Mouse (Mus musculus): ENCODE data around the gene Ifngr1. TPM values are rescaled to one million over a fixed set of nuclear protein-coding genes. Genes with fewer than 3 reads are reported as not detected.
A peak's percentile ranks its signal among the peaks of the same experiment; 100 is the strongest.

The Ifngr1 gene
- polyA plus RNA-seq, 1 experiment from 2014 or later = 38.5 TPM

DNA sequence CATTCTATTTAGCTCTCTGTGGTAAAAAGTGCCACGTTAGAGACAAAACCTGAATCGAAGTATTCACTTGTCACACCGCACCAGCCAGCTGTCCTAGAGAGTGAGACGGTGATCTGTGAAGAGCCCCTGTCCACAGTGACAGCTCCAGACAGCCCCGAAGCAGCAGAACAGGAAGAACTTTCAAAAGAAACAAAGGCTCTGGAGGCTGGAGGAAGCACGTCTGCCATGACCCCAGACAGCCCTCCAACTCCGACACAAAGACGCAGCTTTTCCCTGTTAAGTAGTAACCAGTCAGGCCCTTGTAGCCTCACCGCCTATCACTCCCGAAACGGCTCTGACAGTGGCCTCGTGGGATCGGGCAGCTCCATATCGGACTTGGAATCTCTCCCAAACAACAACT is 17.4 kb downstream of the Ifngr1 start:
- 0 out of 2 replicates have a peak, but pooled peaks cover 3% of the 10 kb centered on the region for H3K4me1 ChIP-seq (replicated peaks)
- H3K4me2 ChIP-seq = no peak overlapping the region
- H3K27ac ChIP-seq = no peak overlapping the region
- no peaks in the 10 kb centered on the region for H3K9me3 ChIP-seq
- ATAC-seq (ENCODE audit: insufficient number of reproducible peaks, insufficient read depth, low FRiP score, low TSS enrichment, low read depth) = no peak
- no peaks in the 10 kb centered on the region for H3K27me3 ChIP-seq
- no peak overlapping the region for H3K4me3 ChIP-seq (replicated peaks)
- H3K9ac ChIP-seq (replicated peaks) = no peak overlapping the region
- WGBS = 80% methylated on average over 14 of the region's 14 CpGs
- peaks cover 61% of the 10 kb centered on the region for H3K36me3 ChIP-seq

DNA sequence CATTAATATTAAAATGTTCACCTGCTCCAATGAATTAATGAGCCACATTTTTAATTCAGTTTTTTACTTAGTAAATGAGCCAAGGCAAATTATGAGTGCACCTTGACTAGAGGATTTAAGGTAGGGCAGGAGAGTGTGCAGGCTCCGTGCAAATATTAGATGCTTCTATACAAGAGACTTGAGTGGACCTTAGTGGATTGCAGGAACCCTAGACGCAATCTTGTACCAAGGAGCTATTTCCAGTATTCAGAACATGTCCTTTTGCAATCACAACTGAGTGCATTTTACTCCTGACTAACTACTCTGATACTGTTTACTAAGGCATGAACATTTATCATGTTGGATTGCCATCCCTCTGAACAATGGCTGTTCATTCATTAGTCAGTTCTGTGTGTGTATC is 19.9 kb downstream of the Ifngr1 start:
- no peak overlapping the region for H3K9ac ChIP-seq (replicated peaks)
- WGBS = 62% methylated on average over 2 of the region's 2 CpGs
- ATAC-seq (ENCODE audit: insufficient number of reproducible peaks, insufficient read depth, low FRiP score, low TSS enrichment, low read depth) = no peak
- H3K36me3 ChIP-seq = peaks cover 36% of the 10 kb centered on the region
- H3K4me2 ChIP-seq = no peak overlapping the region
- H3K4me1 ChIP-seq (replicated peaks) = 0 out of 2 replicates have a peak, but pooled peaks cover 3% of the 10 kb centered on the region
- no peak overlapping the region for H3K4me3 ChIP-seq (replicated peaks)
- H3K27ac ChIP-seq = no peak overlapping the region
- no peaks in the 10 kb centered on the region for H3K9me3 ChIP-seq
- H3K27me3 ChIP-seq = no peaks in the 10 kb centered on the region

DNA sequence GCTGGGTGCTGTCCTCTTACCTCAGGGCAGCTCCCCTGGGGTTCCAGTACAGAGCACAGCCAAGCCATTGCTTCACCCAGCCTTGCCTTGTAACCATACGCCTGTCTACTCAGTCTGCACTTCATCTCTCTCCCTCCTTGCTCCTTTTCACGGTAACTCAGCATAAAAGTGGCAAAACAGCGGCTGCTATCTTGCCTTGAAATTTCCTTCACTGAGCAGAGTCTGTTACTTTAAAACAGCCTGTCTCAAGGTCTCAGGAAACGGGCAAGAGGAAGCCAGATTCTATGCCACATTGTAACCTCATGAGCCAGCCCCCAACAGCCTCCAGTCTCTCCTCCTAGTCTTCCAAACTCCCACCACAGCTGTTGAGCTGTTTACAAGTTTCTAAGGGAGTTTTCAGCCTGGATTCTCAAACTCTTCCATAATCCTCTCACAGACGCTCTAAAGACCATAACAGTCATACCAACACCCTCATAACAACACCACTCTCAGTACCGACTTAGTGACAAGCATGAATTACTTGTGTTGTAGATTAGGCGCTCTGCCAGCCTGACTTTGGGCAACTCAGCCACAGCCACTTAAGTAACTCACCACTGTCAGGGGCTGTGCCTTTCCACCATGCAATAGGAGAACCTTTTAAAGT is 21.5 kb downstream of the Ifngr1 start:
- 0 out of 2 replicates have a peak, but pooled peaks cover 3% of the 10 kb centered on the region for H3K4me1 ChIP-seq (replicated peaks)
- 46% methylated on average over 7 of the region's 7 CpGs for WGBS
- no peak overlapping the region for H3K4me3 ChIP-seq (replicated peaks)
- no peak overlapping the region for H3K9ac ChIP-seq (replicated peaks)
- H3K27me3 ChIP-seq = no peaks in the 10 kb centered on the region
- peaks cover 20% of the 10 kb centered on the region for H3K36me3 ChIP-seq
- H3K4me2 ChIP-seq = peak overlapping the region; percentile 13; the same call in 1 of the 2 replicates
- no peaks in the 10 kb centered on the region for H3K9me3 ChIP-seq
- peak overlapping the region; percentile 71 for H3K27ac ChIP-seq
- no peak for ATAC-seq (ENCODE audit: insufficient number of reproducible peaks, insufficient read depth, low FRiP score, low TSS enrichment, low read depth)

DNA sequence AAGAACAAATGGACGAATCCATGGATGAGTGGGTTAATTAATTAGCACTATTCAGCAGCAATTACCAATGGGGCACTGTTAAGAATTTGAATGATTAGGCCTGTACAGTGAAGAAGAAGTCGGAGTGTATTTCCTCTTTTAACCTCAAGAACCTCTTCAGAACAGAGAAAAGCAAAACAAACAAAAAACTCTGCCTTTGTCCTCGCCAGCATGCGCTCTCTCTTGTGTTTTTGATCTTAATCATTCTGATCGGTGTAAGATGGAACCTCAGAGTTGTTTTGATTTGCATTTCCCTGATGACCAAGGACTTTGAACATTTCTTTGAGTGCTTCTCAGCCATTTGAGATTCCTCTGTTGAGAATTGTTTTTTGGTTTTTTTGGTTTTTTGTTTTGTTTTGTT is 28.0 kb downstream of the Ifngr1 start:
- Histone ChIP-seq H3K9ac (replicated peaks) (no peak overlapping the region), H3K27me3 (no peaks in the 10 kb centered on the region), H3K27ac (no peak overlapping the region), H3K9me3 (no peaks in the 10 kb centered on the region), H3K4me2 (no peak overlapping the region), H3K36me3 (no peaks in the 10 kb centered on the region), H3K4me3 (replicated peaks) (no peak overlapping the region), H3K4me1 (replicated peaks) (no peaks in the 10 kb centered on the region)
- WGBS = 77% methylated on average over 5 of the region's 5 CpGs
- no peak for ATAC-seq (ENCODE audit: insufficient number of reproducible peaks, insufficient read depth, low FRiP score, low TSS enrichment, low read depth)

DNA sequence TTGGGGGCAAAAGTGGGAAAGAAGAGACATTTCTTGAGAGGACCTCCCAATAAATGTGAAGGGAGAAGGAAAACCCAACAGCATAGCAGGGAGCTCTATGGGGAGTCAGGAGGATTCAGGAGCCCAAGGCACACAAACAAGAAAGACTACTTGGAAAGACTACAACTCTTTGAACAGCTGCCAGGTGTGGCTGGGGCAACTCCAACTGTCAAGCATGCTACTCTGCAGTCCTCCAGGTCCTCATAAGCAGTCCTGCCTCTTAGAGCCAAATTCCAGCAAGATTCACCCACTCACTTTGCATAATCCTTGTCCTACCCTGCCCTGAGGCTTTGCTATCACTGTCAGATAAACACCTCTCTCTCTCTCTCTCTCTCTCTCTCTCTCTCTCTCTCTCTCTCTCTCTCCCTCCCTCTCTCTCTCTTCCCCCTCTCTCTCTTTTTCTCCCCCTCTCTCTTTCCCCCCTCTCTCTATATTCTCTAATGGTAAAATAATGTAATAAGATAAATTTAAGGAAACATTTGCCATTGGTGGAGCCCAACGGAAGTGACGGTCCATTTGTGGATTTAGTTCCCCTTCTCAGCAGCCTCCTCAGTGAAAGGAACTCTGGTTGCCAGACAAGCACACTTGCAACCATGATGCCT is 29.8 kb downstream of the Ifngr1 start, which contains the start of gene Il22ra2:
Il22ra2 (plus strand) TSS at position 591 of the 641 bp plus-strand sequence.
- Histone ChIP-seq H3K9me3 (no peaks in the 10 kb centered on the region), H3K27me3 (no peaks in the 10 kb centered on the region), H3K4me3 (replicated peaks) (no peak within 1 kb of the TSS), H3K4me1 (replicated peaks) (no peaks in the 10 kb centered on the region), H3K4me2 (no peak within 1 kb of the TSS), H3K36me3 (no peaks in the 10 kb centered on the region), H3K27ac (no peak within 1 kb of the TSS), H3K9ac (replicated peaks) (no peak within 1 kb of the TSS)
- no peak for ATAC-seq (ENCODE audit: insufficient number of reproducible peaks, insufficient read depth, low FRiP score, low TSS enrichment, low read depth)
- 84% methylated on average over 2 of the region's 2 CpGs for WGBS

DNA sequence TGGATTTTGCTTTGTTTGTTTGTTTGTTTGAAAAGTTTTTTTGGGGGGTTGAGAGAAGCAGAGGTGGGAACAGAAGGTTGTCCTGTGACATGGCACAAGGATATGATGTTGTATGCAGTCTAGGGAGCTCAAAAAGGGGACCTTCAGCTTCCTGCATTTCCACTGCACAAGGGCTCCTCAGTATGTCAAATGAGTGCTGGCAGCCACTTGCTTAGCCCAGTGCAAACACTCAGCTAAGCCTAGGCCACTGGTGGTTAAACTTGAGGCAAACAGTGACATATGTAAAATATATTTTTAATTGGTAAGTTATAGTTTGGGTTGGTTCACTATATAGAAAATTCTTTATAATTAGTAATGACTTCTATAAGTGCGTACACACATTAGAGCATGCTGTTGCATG is 32.9 kb downstream of the Ifngr1 start:
- no peak for ATAC-seq (ENCODE audit: insufficient number of reproducible peaks, insufficient read depth, low FRiP score, low TSS enrichment, low read depth)
- Histone ChIP-seq H3K4me2 (no peak overlapping the region), H3K9ac (replicated peaks) (no peak overlapping the region), H3K4me1 (replicated peaks) (no peaks in the 10 kb centered on the region), H3K9me3 (no peaks in the 10 kb centered on the region), H3K4me3 (replicated peaks) (no peak overlapping the region), H3K36me3 (no peaks in the 10 kb centered on the region), H3K27me3 (no peaks in the 10 kb centered on the region), H3K27ac (no peak overlapping the region)
- WGBS = 92% methylated on average over 1 of the region's 1 CpGs

DNA sequence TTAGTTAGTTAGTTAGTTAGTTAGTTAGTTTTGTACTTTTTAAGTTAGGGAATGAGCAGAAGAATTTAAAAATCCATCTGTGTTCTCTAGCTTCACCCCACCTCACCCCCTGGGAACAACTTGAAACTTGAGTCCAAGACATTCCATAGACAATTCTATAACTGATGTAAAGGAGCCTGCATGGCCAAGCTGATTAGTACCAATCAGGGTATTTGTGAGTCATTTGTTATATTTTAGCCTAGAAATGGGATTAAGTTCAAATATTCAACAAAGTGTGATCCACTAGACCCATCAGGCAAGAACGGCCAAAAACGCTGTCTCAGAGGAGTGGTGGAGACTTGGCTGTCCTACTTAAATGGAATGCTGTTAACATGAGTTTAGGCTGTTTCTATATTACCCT is 35.6 kb downstream of the Ifngr1 start:
- Histone ChIP-seq H3K4me3 (replicated peaks) (no peak overlapping the region), H3K4me1 (replicated peaks) (no peaks in the 10 kb centered on the region), H3K36me3 (no peaks in the 10 kb centered on the region), H3K27ac (no peak overlapping the region), H3K9me3 (no peaks in the 10 kb centered on the region), H3K9ac (replicated peaks) (no peak overlapping the region), H3K4me2 (no peak overlapping the region), H3K27me3 (no peaks in the 10 kb centered on the region)
- no peak for ATAC-seq (ENCODE audit: insufficient number of reproducible peaks, insufficient read depth, low FRiP score, low TSS enrichment, low read depth)
- WGBS = 96% methylated on average over 2 of the region's 2 CpGs

DNA sequence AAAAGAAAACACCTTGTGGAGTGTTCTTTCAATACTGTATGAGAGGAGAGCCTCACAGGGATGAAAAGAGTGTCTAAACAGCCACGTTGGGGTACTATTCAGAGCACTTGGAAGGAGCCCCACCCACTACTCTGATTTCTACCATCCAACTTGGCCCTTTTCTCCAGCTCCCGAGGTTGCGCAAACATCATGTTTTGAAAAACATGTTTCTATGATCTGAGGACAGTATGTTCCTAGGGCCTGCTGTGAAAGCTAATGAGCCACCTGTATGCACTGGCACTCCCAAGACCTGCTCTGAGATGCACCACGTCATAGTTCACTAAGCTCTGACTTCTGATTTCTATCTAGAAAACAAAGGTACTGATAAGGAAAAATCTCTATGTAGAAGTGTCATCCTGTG is 36.0 kb downstream of the Ifngr1 start:
- H3K36me3 ChIP-seq = no peaks in the 10 kb centered on the region
- no peak overlapping the region for H3K9ac ChIP-seq (replicated peaks)
- no peak for ATAC-seq (ENCODE audit: insufficient number of reproducible peaks, insufficient read depth, low FRiP score, low TSS enrichment, low read depth)
- no peaks in the 10 kb centered on the region for H3K27me3 ChIP-seq
- no peak overlapping the region for H3K27ac ChIP-seq
- WGBS = 83% methylated on average over 4 of the region's 4 CpGs
- H3K4me1 ChIP-seq (replicated peaks) = no peaks in the 10 kb centered on the region
- no peak overlapping the region for H3K4me3 ChIP-seq (replicated peaks)
- H3K4me2 ChIP-seq = no peak overlapping the region
- no peaks in the 10 kb centered on the region for H3K9me3 ChIP-seq

DNA sequence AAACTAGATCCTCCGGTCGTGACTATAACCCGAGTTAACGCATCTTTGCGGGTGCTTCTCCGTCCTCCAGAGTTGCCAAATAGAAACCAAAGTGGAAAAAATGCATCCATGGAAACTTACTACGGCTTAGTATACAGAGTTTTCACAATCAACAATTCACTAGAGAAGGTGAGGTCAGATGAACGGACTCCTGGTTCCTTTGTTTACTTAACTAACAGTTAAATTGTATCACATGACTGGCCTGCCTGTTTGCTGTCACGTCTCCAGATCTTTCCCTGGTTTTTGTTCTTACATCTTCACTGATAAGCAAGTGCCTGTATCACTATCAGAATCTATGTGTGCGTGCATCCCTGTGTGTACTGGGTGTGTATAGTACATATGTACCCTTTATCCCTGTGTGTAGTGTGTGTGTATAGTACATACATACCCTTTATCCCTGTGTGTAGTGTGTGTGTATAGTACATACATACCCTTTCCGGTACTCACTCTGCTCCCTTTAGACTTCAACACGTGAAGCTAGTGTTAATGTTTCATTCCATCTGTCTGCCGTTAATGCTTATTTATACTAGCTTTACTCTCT is 40.0 kb downstream of the Ifngr1 start:
- WGBS = 77% methylated on average over 13 of the region's 13 CpGs
- ATAC-seq (ENCODE audit: insufficient number of reproducible peaks, insufficient read depth, low FRiP score, low TSS enrichment, low read depth) = no peak
- no peak overlapping the region for H3K9ac ChIP-seq (replicated peaks)
- H3K27me3 ChIP-seq = no peaks in the 10 kb centered on the region
- no peaks in the 10 kb centered on the region for H3K36me3 ChIP-seq
- no peaks in the 10 kb centered on the region for H3K4me1 ChIP-seq (replicated peaks)
- no peak overlapping the region for H3K27ac ChIP-seq
- H3K9me3 ChIP-seq = no peaks in the 10 kb centered on the region
- H3K4me3 ChIP-seq (replicated peaks) = no peak overlapping the region
- no peak overlapping the region for H3K4me2 ChIP-seq

DNA sequence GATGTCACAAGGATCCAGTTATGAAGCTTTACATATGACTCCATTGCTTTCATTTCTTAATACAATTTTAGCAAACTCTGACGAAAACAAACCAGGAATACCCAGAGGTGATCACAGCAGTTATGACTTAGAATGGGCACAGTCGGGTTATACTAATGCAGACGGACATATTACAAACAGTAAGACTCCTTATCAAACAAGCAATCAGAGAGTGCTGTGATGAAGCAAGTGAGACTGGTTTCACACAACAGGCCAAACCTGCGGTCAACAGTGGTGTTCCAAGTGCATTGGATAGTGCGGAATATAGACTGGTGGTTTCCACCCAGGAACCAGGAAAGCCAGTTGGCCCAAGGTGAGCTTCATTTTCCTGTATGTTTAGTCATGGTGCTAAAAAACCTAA is 47.1 kb downstream of the Ifngr1 start:
- Histone ChIP-seq H3K4me3 (replicated peaks) (no peak overlapping the region), H3K4me2 (no peak overlapping the region), H3K4me1 (replicated peaks) (no peaks in the 10 kb centered on the region), H3K9ac (replicated peaks) (no peak overlapping the region), H3K27ac (no peak overlapping the region), H3K9me3 (no peaks in the 10 kb centered on the region), H3K36me3 (no peaks in the 10 kb centered on the region), H3K27me3 (no peaks in the 10 kb centered on the region)
- 90% methylated on average over 5 of the region's 5 CpGs for WGBS
- ATAC-seq (ENCODE audit: insufficient number of reproducible peaks, insufficient read depth, low FRiP score, low TSS enrichment, low read depth) = no peak

DNA sequence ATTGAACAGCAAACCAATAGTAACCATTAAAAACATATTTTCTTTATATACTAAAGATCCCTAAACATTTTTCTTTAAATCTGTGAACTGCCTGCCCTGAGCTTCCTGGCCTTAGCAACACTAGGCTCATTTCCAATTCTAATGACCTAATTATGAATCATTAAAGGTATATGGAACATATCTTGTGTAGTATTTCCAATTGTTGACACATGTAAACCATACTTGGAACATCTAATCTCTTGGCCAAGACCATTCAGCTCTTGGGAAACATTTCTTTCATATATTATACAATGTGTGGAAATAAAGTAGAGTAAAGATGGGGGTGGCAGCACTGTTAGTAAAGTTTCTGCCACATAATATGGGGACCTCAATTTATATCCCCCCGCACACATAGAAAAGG is 47.9 kb downstream of the Ifngr1 start:
- no peaks in the 10 kb centered on the region for H3K4me1 ChIP-seq (replicated peaks)
- no peaks in the 10 kb centered on the region for H3K9me3 ChIP-seq
- no peak overlapping the region for H3K4me3 ChIP-seq (replicated peaks)
- no peak overlapping the region for H3K9ac ChIP-seq (replicated peaks)
- no peaks in the 10 kb centered on the region for H3K27me3 ChIP-seq
- 79% methylated on average over 1 of the region's 1 CpGs for WGBS
- no peaks in the 10 kb centered on the region for H3K36me3 ChIP-seq
- ATAC-seq (ENCODE audit: insufficient number of reproducible peaks, insufficient read depth, low FRiP score, low TSS enrichment, low read depth) = no peak
- no peak overlapping the region for H3K27ac ChIP-seq
- H3K4me2 ChIP-seq = no peak overlapping the region

Data from limb, embryonic 12.5 days (tissue).